Mouse (Mus musculus) bone marrow, adult 2 months (tissue): ENCODE results near the gene Tvp23a. TPM values are rescaled to one million over a fixed set of nuclear protein-coding genes. Genes with fewer than 3 reads are reported as not detected.

Source experiments
- H3K27ac ChIP-seq: fragments of 200-500 bp; 2 replicates; pipeline ENCODE4 v1.5.1; 2012; ENCODE audit warnings: low read depth, mild to moderate bottlenecking, control low read depth, inconsistent platforms, low read length; ENCODE audit not compliant: control insufficient read depth, poor library complexity, insufficient read depth
- H3K4me1 ChIP-seq: fragments of 200-500 bp; 2 replicates; pipeline ENCODE4 v1.6.1; 2011; ENCODE audit warnings: low read length; ENCODE audit not compliant: control insufficient read depth, insufficient read depth
- H3K4me3 ChIP-seq: fragments of 200-500 bp; replicated peaks from 2 replicates; pipeline ENCODE3; 2011; ENCODE audit warnings: mild to moderate bottlenecking, low read depth, low read length, control low read depth; ENCODE audit not compliant: control insufficient read depth
- CTCF ChIP-seq: fragments of 200-500 bp; IDR thresholded peaks from 2 replicates; pipeline ENCODE4 v1.5.1; 2011; ENCODE audit warnings: low read length, control low read depth; ENCODE audit not compliant: control insufficient read depth, insufficient read depth
- POLR2A ChIP-seq: fragments of 200-500 bp; IDR thresholded peaks from 2 replicates; pipeline ENCODE4 v1.6.1; 2011; ENCODE audit warnings: low read depth, mild to moderate bottlenecking, control low read depth, low read length, borderline replicate concordance; ENCODE audit not compliant: control insufficient read depth
- WGBS: fragments of 180-500 bp; shearing (Covaris S2); methylation state at CpG from one replicate; pipeline ENCODE4 v1.1.7; 2018; 5-methylcytosine and 5-hydroxymethylcytosine counted together
- polyA plus RNA-seq: library from polyadenylated mRNA; stranded (reverse); fragments of >200 nt; gene quantifications from 2 replicates; pipeline ENCODE4 v1.2.4, GENCODE M21; 2011; ENCODE audit warnings: low replicate concordance; ENCODE audit not compliant: missing spikeins, insufficient read depth, insufficient read length

The Tvp23a gene
- polyA plus RNA-seq, 1 experiment = 0.85 TPM

DNA sequence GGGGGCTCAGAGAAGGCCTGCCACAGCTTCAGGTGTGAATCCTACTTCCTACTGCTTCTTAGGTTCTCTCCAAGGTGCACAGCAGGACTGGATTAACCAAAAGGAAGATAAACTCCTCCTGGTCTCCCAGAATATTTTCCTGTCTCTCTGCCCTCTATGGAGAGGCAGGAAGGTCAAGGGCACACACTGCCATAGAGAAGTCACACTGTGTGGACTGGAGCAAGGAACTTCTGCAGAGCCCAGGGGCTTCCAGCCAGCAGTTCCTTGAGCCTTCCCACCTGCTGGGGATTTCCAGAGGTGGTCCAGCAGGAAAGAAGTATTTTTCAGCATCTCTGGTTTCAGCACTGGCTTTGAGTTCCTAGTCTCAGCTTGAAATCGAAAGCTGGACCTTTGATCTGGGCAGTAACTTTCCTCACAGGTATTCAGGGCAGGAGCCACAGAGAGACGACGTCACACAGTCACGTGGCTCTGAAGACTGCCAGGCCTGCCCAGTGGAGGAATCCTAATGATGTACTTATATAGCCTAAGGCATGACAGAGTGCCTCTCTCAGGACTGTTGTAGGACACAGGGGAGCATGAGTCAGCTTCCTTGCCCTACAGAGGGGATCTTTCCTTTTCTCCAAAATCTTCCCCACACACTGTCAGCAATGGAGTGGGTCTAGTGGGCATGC is 18.0 kb upstream of the Tvp23a start:
- TF ChIP-seq POLR2A (no peak), CTCF (no peak)
- H3K4me3 ChIP-seq = no peak overlapping the region
- H3K27ac ChIP-seq = no peak overlapping the region
- H3K4me1 ChIP-seq = no peaks in the 10 kb centered on the region
- 55% methylated on average over 4 of the region's 4 CpGs for WGBS

DNA sequence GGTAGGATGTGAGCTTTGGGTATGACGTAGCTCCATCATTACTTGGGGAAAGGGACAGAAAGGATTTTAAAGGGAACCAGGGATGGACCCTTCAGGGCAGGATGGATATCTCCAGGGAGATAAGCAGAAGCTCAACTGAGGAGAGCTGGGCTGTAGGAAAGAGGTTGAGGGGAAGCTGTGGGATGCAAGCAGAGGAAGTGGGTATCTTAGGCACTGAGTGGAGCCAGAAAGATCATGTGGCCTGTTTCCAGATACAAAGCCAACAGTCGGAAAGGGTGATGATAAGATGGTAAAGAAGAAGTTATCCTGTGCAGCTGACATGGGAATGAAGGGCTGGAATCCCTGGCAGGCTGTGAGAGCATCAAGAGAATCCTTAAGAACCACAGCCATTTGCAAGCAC is 14.0 kb upstream of the Tvp23a start:
- Histone ChIP-seq H3K27ac (no peak overlapping the region), H3K4me3 (no peak overlapping the region), H3K4me1 (no peaks in the 10 kb centered on the region)
- TF ChIP-seq POLR2A = no peak
- TF ChIP-seq CTCF = no peak
- 37% methylated on average over 2 of the region's 2 CpGs for WGBS

DNA sequence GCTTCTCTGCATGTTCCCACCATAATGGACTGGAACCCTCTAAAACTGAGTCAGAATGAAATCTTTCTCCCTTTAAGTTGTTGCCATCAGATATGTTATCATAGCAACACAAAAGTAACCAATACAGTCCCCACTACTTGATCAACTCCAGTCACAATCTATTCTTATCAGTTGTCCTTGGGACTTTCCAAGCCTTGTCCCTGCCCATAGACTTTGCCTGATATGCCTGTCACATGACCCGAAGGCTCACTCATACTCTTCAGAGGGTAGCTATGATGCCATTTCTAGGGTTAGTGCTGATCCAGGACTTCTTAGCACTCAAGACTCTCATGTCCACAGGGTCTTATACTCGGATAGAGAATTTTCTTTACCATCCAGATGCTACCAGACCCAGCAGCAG is 13.0 kb upstream of the Tvp23a start:
- WGBS = 59% methylated on average over 2 of the region's 2 CpGs
- H3K4me3 ChIP-seq = no peak overlapping the region
- H3K4me1 ChIP-seq = no peaks in the 10 kb centered on the region
- no peak overlapping the region for H3K27ac ChIP-seq
- no peak for TF ChIP-seq POLR2A
- TF ChIP-seq CTCF = no peak

DNA sequence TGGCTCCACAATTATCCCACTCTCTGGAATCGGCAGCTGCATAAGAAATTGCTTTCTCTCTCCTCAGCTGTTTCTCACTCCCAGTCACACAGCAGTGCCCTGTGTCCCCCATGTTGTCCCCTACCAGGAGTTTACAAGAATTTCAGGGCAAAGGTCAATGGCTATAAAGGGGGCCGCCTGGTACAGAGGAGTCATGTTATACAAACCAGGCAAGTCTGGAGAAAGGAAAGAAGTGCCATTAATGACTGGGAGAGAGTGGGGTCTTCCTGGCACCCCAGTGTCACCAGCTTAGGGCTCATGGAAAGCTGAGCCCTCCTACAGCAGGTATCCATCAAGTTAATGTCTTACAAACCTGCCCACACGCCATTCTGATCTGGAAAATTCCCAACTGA is 7.4 kb upstream of the Tvp23a start:
- Histone ChIP-seq H3K27ac (no peak overlapping the region), H3K4me1 (no peaks in the 10 kb centered on the region), H3K4me3 (no peak overlapping the region)
- TF ChIP-seq CTCF (no peak), POLR2A (no peak)
- 71% methylated on average over 3 of the region's 3 CpGs for WGBS

DNA sequence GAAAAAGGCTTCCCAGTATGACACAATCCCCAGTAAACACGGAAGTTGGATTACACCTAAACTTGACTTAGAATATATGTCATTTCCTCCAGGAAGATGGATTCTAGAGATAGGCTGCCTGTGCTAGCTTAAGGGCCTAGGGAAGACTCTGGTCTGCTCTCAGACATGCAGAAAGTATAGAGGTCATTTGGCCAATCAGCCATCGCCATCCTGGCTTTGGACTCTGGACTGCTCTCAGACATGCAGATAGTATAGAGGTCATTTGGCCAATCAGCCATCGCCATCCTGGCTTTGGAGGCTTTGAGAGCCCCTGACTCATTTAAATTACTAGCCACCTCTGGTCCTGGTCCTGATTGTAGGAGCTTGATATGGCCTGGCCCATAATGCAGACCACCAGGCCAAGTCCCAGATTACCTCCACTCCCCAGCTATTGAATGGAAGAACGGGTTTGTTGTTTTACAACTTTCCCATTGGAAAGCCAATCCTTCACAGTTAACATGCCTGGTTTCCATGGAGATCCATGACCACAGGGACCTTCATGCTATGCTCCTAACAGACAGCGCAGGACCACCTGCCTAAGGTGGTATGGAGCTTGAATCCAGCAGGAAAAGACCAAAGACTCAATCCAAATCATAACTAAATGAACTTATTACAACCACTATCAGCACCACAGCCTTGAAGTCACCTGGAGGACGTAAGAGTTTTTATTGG is 6.9 kb upstream of the Tvp23a start:
- no peaks in the 10 kb centered on the region for H3K4me1 ChIP-seq
- no peak overlapping the region for H3K4me3 ChIP-seq
- TF ChIP-seq CTCF = no peak
- TF ChIP-seq POLR2A = no peak
- 79% methylated on average over 6 of the region's 6 CpGs for WGBS
- no peak overlapping the region for H3K27ac ChIP-seq

DNA sequence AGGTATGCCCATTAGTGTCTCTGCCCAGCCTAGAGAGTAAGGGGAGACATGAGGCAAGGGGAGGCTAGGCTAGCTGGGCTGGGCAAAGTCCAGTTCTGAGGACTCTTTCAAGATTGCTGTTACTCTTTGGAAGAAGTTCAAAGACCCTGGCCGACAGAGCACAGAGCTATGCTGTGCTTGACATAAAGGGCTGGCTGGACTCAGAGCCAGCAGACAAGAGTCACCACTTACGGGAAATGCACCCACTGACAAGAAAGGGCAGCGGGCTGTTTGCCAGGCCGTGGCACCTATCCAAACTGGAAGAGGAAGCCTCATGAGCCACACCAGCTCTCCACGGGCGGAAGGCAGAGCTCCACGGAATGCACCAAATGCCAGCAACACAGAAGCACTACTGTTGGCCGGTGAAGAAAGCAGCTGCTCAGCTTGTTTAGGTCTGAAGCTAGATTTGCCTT is 5.3 kb upstream of the Tvp23a start:
- Histone ChIP-seq H3K27ac (no peak overlapping the region), H3K4me3 (no peak overlapping the region), H3K4me1 (no peaks in the 10 kb centered on the region)
- TF ChIP-seq POLR2A = no peak
- no peak for TF ChIP-seq CTCF
- 1% methylated on average over 8 of the region's 8 CpGs for WGBS

DNA sequence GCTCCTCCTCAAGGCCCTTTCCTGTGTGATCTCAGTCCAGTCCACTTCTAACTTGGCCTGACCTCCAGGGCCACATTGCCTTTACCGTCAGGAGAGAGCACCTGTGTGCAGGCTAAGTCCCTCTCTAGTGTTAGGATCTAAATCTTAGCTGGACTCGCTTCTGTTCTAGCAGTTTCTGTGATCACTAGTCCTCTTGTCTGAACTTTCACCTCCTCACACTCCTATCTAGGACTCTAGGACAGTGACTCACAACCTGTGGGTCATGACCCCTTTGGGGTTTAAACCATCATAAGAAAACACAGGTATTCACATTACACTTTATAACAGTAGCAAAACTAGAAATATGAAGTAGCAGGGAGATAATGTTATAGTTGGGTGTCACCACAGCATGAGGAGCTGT is 4.7 kb upstream of the Tvp23a start:
- WGBS = 78% methylated on average over 2 of the region's 2 CpGs
- Histone ChIP-seq H3K4me1 (no peaks in the 10 kb centered on the region), H3K27ac (no peak overlapping the region), H3K4me3 (no peak overlapping the region)
- TF ChIP-seq POLR2A (no peak), CTCF (no peak)

DNA sequence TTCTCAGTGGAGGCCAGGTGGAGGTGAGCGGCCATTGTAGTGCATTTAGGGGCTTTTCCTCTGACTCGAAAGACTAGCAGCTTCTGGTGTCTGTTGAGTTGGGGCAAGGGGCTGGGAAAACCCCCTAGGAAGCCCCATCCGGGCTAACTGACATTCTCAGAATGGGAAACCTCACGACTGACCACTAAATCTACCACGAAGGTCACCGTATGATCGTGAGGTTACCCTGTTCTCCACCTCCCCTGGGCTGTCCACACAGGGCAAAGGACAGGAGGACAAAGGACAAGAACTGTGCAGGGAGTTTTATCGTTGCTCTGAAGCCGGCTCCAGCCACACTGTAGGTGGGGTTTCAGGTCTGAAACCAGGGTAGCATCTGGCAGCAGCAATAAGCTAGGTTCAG is 1.8 kb upstream of the Tvp23a start:
- Histone ChIP-seq H3K4me3 (no peak overlapping the region), H3K4me1 (no peaks in the 10 kb centered on the region), H3K27ac (no peak overlapping the region)
- TF ChIP-seq POLR2A = no peak
- TF ChIP-seq CTCF = no peak
- WGBS = 33% methylated on average over 9 of the region's 9 CpGs

DNA sequence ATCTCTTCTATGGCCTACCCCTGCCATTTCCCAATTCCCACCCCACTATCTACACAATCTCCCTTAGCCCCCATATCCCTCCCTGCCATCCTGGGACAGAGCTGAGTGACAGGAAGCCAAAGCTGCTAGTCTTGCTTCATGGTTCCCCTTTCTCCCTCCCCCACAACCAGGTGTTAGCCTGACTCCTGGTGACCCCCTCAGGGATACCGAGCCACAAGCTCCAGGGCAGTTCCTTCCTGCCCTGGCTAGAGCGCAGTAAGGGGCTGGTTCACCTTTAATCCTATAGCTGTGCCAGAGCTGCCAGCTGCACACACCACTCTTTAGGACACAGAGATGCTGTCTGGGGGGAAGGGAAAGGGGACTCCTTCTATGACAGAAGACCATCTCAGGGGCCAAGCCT is 619 bp upstream of the Tvp23a start:
- TF ChIP-seq POLR2A (no peak), CTCF (no peak)
- WGBS = 17% methylated on average over 2 of the region's 2 CpGs

More for the DNA sequence above, 619 bp upstream of the Tvp23a start:
- Histone ChIP-seq H3K4me1 (no peaks in the 10 kb centered on the region), H3K4me3 (no peak overlapping the region), H3K27ac (no peak overlapping the region)
